Mouse (Mus musculus) heart, embryonic 12.5 days (tissue): ENCODE results near the gene Stk33. TPM values are rescaled to one million over a fixed set of nuclear protein-coding genes. Genes with fewer than 3 reads are reported as not detected.

Experiments
- ATAC-seq: fragments of 200-750 bp; cut with Nextera tagmentation; 2 replicates; pipeline ENCODE4 v1.8.0; 2017; ENCODE audit warnings: moderate TSS enrichment, moderate library complexity; ENCODE audit not compliant: insufficient number of reproducible peaks, low FRiP score
- H3K27ac ChIP-seq: fragments of 300-500 bp; sonication (generic); 2 replicates; pipeline ENCODE4 v1.5.1; 2016; ENCODE audit warnings: mild to moderate bottlenecking, moderate library complexity; ENCODE audit not compliant: poor library complexity, severe bottlenecking
- H3K27me3 ChIP-seq: fragments of 300-500 bp; sonication (generic); replicated peaks from 2 replicates; pipeline ENCODE4 v1.6.1; 2016; ENCODE audit warnings: mild to moderate bottlenecking, moderate library complexity
- H3K36me3 ChIP-seq: fragments of 300-500 bp; sonication (generic); 2 replicates; pipeline ENCODE4 v1.6.1; 2016; ENCODE audit warnings: mild to moderate bottlenecking, moderate library complexity
- H3K4me1 ChIP-seq: fragments of 300-500 bp; sonication (generic); replicated peaks from 2 replicates; pipeline ENCODE4 v1.6.1; 2016; ENCODE audit warnings: mild to moderate bottlenecking
- H3K4me2 ChIP-seq: fragments of 300-500 bp; sonication (generic); 2 replicates; pipeline ENCODE4 v1.6.1; 2016; ENCODE audit warnings: mild to moderate bottlenecking, moderate library complexity
- H3K4me3 ChIP-seq: fragments of 300-500 bp; sonication (generic); 2 replicates; pipeline ENCODE4 v1.5.1; 2016; ENCODE audit warnings: mild to moderate bottlenecking
- H3K9ac ChIP-seq: fragments of 300-500 bp; sonication (generic); 2 replicates; pipeline ENCODE4 v1.6.1; 2016; ENCODE audit warnings: mild to moderate bottlenecking, moderate library complexity
- H3K9me3 ChIP-seq: fragments of 300-500 bp; sonication (generic); replicated peaks from 2 replicates; pipeline ENCODE4 v1.6.1; 2016; ENCODE audit warnings: mild to moderate bottlenecking, moderate library complexity
- WGBS: fragments of 180-500 bp; shearing (Covaris S2); methylation state at CpG from one replicate; pipeline ENCODE4 v1.1.7; 2016; 5-methylcytosine and 5-hydroxymethylcytosine counted together
- polyA plus RNA-seq: library from polyadenylated mRNA; unstranded; fragments of >200 nt; fragmentation: Nextera tagmentation; extraction: Ambion mirVana; gene quantifications from 2 replicates; pipeline ENCODE4 v1.2.1, GENCODE M21; 2016

Gene Stk33
- polyA plus RNA-seq, 1 experiment from 2014 or later = 0.26 TPM

DNA sequence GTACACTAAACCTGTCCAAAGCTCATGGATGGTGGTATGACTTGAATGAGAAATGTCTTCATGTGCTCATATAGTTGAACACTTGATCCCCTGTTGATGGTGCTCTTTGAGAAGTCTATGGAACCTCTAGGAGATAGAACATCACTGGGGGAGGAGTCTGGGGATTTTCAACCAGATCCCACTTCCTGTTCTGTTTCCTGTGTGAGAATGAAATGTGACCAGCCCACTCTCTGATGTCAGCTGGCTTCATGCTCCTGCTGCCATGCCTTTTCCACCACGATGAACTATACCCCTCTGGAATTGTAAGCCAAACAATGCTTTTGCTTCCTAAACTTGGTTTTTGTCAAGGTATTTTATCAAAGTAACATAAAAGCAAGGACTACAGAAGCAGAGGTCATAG lies 81.0 kb downstream of the Stk33 start:
- Histone ChIP-seq H3K27me3 (no peaks in the 10 kb centered on the region), H3K9me3 (no peaks in the 10 kb centered on the region), H3K36me3 (no peaks in the 10 kb centered on the region), H3K27ac (no peak overlapping the region), H3K4me1 (no peaks in the 10 kb centered on the region), H3K4me2 (no peak overlapping the region), H3K4me3 (no peak overlapping the region), H3K9ac (no peak overlapping the region)
- 66% methylated on average over 1 of the region's 1 CpGs for WGBS
- no peak for ATAC-seq

DNA sequence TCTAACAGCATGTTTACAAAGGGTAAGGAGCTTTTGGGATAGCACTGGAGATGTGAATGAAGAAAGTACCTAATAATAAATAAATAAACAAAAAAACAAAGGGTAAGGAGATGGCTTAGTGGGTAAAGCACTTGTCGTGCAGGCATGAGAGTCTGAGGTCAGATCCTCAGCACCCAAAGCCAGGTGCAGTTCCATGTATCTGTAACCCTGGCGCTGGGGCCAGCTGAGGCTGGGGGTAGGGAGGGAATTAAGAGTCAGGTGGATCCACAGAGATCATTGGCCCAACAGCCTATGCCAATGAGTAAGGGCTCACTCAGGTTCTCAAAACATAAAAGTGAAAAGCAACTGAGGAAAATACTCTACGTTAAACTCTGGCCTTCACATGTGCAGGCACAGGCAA lies 91.6 kb downstream of the Stk33 start:
- Histone ChIP-seq H3K9ac (no peak overlapping the region), H3K9me3 (no peaks in the 10 kb centered on the region; the same call in 1 of the 2 replicates), H3K36me3 (no peaks in the 10 kb centered on the region), H3K4me3 (no peak overlapping the region), H3K4me1 (no peaks in the 10 kb centered on the region), H3K27me3 (no peaks in the 10 kb centered on the region), H3K4me2 (no peak overlapping the region), H3K27ac (no peak overlapping the region)
- ATAC-seq = no peak
- 72% methylated on average over 3 of the region's 3 CpGs for WGBS

DNA sequence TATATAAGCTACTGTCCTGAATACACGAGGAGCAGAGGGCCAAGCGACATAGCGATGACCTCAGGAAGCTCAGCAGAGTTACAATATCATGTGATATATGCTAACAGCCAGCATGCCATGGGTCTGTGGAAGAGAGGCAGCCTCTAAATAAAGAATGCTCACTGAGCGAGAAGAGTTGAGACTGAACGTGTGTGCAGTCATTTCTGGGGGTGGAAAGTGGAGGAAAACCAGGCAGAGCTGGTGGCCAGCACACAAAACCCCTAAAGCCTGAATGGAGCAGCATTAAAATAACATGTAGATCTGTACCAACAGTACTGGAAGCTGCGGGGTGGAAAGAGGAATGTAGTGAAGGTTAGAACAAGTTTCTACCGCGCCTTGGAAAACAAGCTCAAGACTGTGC lies 107.2 kb downstream of the Stk33 start:
- no peaks in the 10 kb centered on the region for H3K4me1 ChIP-seq
- H3K27ac ChIP-seq = no peak overlapping the region
- no peak for ATAC-seq
- H3K9me3 ChIP-seq = no peaks in the 10 kb centered on the region
- 73% methylated on average over 8 of the region's 8 CpGs for WGBS
- no peak overlapping the region for H3K4me2 ChIP-seq
- H3K27me3 ChIP-seq = no peaks in the 10 kb centered on the region
- no peak overlapping the region for H3K4me3 ChIP-seq
- H3K36me3 ChIP-seq = no peaks in the 10 kb centered on the region
- H3K9ac ChIP-seq = no peak overlapping the region

DNA sequence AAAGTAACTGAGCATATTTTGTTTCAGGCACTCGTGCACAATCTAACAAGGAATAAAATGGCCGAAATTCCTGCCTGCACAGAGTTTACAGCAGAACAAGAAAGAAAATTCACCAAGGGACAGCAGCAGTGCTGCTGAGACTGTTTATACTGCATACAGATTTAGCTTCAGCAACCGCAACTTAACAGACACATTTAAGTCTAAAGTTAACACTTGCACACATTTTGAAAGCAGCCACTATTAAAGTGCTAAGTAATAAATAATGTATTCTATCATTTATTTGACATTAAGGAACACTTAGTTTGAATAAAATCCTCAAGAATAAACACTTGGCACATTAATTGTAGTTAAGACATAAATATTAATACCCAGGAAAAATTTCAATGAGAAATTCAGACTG lies 110.1 kb downstream of the Stk33 start:
- no peak for ATAC-seq
- H3K9ac ChIP-seq = no peak overlapping the region
- no peaks in the 10 kb centered on the region for H3K36me3 ChIP-seq
- H3K9me3 ChIP-seq = no peaks in the 10 kb centered on the region
- no peak overlapping the region for H3K4me2 ChIP-seq
- no peak overlapping the region for H3K4me3 ChIP-seq
- no peak overlapping the region for H3K27ac ChIP-seq
- H3K27me3 ChIP-seq = no peaks in the 10 kb centered on the region
- WGBS = 77% methylated on average over 3 of the region's 3 CpGs
- H3K4me1 ChIP-seq = no peaks in the 10 kb centered on the region

GRCm38 (mm10) chr7:109326813-109327212 lies 112.1 kb downstream of the Stk33 start:
- Histone ChIP-seq H3K4me2 (no peak overlapping the region), H3K27me3 (no peaks in the 10 kb centered on the region), H3K9me3 (no peaks in the 10 kb centered on the region), H3K27ac (no peak overlapping the region), H3K4me1 (no peaks in the 10 kb centered on the region), H3K4me3 (no peak overlapping the region), H3K36me3 (no peaks in the 10 kb centered on the region), H3K9ac (no peak overlapping the region)
- 49% methylated on average over 4 of the region's 4 CpGs for WGBS
- no peak for ATAC-seq

- no peaks in the 10 kb centered on the region for H3K9me3 ChIP-seq
- H3K4me3 ChIP-seq = no peak overlapping the region
- no peak overlapping the region for H3K27ac ChIP-seq
- no peak overlapping the region for H3K9ac ChIP-seq
- no peaks in the 10 kb centered on the region for H3K36me3 ChIP-seq
- WGBS = 76% methylated on average over 3 of the region's 3 CpGs
- H3K4me2 ChIP-seq = no peak overlapping the region
- no peaks in the 10 kb centered on the region for H3K27me3 ChIP-seq
- H3K4me1 ChIP-seq = no peaks in the 10 kb centered on the region
- no peak for ATAC-seq
These were observed 113.2 kb downstream of the Stk33 start for GRCm38 (mm10) chr7:109325731-109326130.

GRCm38 (mm10) chr7:109325169-109325568 lies 113.7 kb downstream of the Stk33 start:
- no peak overlapping the region for H3K4me2 ChIP-seq
- ATAC-seq = no peak
- no peak overlapping the region for H3K4me3 ChIP-seq
- no peaks in the 10 kb centered on the region for H3K9me3 ChIP-seq
- no peaks in the 10 kb centered on the region for H3K36me3 ChIP-seq
- no peaks in the 10 kb centered on the region for H3K4me1 ChIP-seq
- WGBS = 74% methylated on average over 9 of the region's 9 CpGs
- no peak overlapping the region for H3K27ac ChIP-seq
- H3K9ac ChIP-seq = no peak overlapping the region
- no peaks in the 10 kb centered on the region for H3K27me3 ChIP-seq

GRCm38 (mm10) chr7:109309506-109309905 lies 129.4 kb downstream of the Stk33 start:
- 90% methylated on average over 2 of the region's 2 CpGs for WGBS
- H3K27me3 ChIP-seq = no peaks in the 10 kb centered on the region

DNA sequence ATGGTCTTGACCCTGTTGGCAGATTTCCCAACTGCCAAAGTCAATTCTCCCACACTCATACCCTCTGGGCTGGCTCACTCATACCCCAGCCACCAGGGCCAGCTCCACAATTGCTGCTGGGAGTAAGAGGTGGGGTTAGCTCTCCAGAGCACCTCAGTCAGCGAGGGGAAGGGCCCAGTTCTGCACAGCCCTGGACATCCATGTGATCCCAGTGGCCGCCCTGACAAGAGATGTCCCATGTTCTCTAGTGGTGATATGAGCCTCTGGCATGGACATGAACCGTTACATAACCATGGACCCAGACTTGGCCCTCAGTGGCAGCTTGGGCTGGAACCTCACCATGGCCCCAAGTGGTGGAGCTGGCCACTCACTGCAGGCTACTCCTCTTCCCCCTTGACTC lies 143.1 kb downstream of the Stk33 start:
- H3K36me3 ChIP-seq = no peaks in the 10 kb centered on the region
- H3K4me3 ChIP-seq = no peak overlapping the region
- H3K27me3 ChIP-seq = no peaks in the 10 kb centered on the region
- no peaks in the 10 kb centered on the region for H3K9me3 ChIP-seq
- no peak overlapping the region for H3K9ac ChIP-seq
- H3K4me2 ChIP-seq = no peak overlapping the region
- ATAC-seq = no peak
- no peaks in the 10 kb centered on the region for H3K4me1 ChIP-seq
- H3K27ac ChIP-seq = no peak overlapping the region
- WGBS = 77% methylated on average over 3 of the region's 3 CpGs

More at GRCm38 (mm10) chr7:109309506-109309905, 129.4 kb downstream of the Stk33 start:
- no peaks in the 10 kb centered on the region for H3K9me3 ChIP-seq
- H3K9ac ChIP-seq = no peak overlapping the region
- H3K27ac ChIP-seq = no peak overlapping the region
- no peaks in the 10 kb centered on the region for H3K36me3 ChIP-seq
- no peaks in the 10 kb centered on the region for H3K4me1 ChIP-seq
- no peak for ATAC-seq
- no peak overlapping the region for H3K4me3 ChIP-seq
- H3K4me2 ChIP-seq = no peak overlapping the region

GRCm38 (mm10) chr7:109295351-109295750 lies 143.5 kb downstream of the Stk33 start:
- Histone ChIP-seq H3K4me3 (no peak overlapping the region), H3K9me3 (no peaks in the 10 kb centered on the region), H3K27me3 (no peaks in the 10 kb centered on the region), H3K36me3 (no peaks in the 10 kb centered on the region), H3K4me1 (no peaks in the 10 kb centered on the region), H3K4me2 (no peak overlapping the region), H3K27ac (no peak overlapping the region), H3K9ac (no peak overlapping the region)
- 67% methylated on average over 5 of the region's 5 CpGs for WGBS
- no peak for ATAC-seq

- H3K36me3 ChIP-seq = no peaks in the 10 kb centered on the region
- no peaks in the 10 kb centered on the region for H3K4me1 ChIP-seq
- no peak overlapping the region for H3K27ac ChIP-seq
- no peak overlapping the region for H3K4me3 ChIP-seq
- no peaks in the 10 kb centered on the region for H3K9me3 ChIP-seq
- no peak for ATAC-seq
- H3K4me2 ChIP-seq = no peak overlapping the region
- H3K9ac ChIP-seq = no peak overlapping the region
- WGBS = 16% methylated on average over 2 of the region's 2 CpGs
- H3K27me3 ChIP-seq = no peaks in the 10 kb centered on the region
These were observed 148.4 kb downstream of the Stk33 start for GRCm38 (mm10) chr7:109290501-109290900.

- Histone ChIP-seq H3K36me3 (no peaks in the 10 kb centered on the region), H3K4me2 (no peak overlapping the region), H3K4me1 (no peaks in the 10 kb centered on the region), H3K9me3 (no peaks in the 10 kb centered on the region), H3K4me3 (no peak overlapping the region), H3K9ac (no peak overlapping the region), H3K27me3 (no peaks in the 10 kb centered on the region), H3K27ac (no peak overlapping the region)
- ATAC-seq = no peak
- 75% methylated on average over 6 of the region's 6 CpGs for WGBS
These were observed 149.8 kb downstream of the Stk33 start for GRCm38 (mm10) chr7:109289106-109289505.
